Mouse (Mus musculus) gastrocnemius, postnatal 36 days (tissue): ENCODE data around the gene T. TPM values are rescaled to one million over a fixed set of nuclear protein-coding genes. Genes with fewer than 3 reads are reported as not detected.
"Not testable (repeated sequence)": the region's sequence is repeated elsewhere in the genome, so short reads cannot be mapped to it uniquely, and the experiment has no call there.

ENCODE experiments used
- DNase-seq, 2 experiments: peaks; one replicate each; pipeline ENCODE4 v3.0.0; 2022
- intact Hi-C: fragments of 180-260 bp; cut with DNase I; formaldehyde crosslinking; loops from one replicate; pipeline ENCODE4 v1.15.1; 2025
- long read RNA-seq, 2 experiments: library from polyadenylated mRNA; stranded (forward); transcript quantifications; one replicate each; pipeline ENCODE4 v2.0.0; 2021
- total RNA-seq, 2 experiments: library from RNA; stranded (reverse); gene quantifications; 2 replicates each; pipeline ENCODE4 v1.2.3; 2021

Gene T
- total RNA-seq = not detected
- long read RNA-seq, experiment 1 = 0 reads
- long read RNA-seq, experiment 2 = 0 reads

DNA sequence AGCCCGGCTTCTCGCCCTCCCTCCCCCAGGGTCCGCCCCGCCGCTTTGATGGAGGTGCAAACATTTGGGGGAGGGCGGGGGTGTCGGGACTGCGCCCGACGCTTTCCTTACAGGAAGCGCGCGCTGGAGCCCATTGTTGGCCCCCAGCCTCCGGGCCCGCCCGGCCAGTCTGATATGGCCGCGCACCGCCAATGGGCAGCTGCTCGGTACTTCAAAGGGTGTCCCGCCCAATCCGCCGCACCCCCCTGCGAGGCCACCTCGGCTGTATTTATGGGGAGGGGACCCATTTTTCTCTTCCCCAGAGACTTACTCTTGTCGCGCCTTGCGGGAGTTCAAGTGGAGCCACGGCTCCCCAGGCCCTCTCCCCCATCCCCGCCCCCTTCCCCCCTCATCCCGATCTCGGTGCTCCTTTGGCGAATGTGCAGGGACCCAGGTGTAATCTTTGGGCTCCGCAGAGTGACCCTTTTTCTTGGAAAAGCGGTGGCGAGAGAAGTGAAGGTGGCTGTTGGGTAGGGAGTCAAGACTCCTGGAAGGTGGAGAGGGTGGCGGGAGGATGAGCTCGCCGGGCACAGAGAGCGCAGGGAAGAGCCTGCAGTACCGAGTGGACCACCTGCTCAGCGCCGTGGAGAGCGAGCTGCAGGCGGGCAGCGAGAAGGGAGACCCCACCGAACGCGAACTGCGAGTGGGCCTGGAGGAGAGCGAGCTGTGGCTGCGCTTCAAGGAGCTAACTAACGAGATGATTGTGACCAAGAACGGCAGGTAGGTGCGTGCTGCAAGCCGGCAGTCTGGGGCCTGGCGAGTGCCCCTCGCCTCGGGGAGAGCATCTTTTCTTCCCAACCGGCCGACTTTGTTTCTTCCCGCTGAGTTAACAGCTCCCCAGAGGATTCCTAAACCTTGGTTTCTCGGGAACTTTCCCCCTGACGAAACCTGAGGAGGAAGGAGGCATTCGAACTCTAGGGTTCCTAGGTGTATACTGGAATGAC, at the start of gene T:
Gene T, plus strand, starts transcription at position 446 of the 983 bp plus-strand sequence.
- DNase-seq = no peak
- intact Hi-C loops = no loop called here

DNA sequence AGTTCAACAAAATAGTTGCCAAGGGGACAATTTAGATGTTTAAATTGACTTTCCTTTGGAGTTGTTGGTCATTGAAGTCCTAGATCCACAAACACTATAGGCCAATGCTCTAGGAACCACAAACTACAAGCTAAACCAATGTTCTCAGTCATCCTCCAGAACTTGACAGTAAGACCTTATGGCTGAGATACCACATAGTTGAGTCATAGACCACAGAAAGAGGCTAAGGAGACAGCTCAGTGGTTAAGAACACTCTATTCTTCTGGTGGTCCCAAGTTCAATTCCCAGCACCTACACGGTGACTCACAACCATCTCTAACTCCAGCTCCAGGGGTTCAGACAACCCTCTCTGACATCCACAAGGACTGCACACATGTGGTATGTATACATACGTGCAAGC, 48.8 kb upstream of the T start:
- intact Hi-C loops = no loop called here
- no peak for DNase-seq

DNA sequence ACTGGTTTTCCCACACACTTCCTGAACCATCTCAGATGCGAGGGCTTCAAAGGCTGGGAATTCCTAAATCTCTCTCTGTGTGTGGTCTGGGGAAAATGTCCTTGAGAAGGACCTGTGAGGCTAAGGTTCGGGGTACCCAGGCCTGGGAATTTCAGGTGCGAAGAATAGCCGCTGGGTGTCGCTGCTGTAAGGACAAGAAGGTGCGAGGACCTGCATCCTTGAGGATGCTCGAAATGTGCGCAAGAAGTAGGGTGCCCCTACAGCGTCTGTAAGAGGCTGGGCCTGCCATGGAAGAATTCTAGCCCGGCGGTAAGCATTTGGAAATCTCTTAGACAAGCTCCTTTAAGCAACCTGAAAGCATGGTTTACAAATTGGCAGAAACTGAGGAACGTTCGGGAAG, 45.8 kb upstream of the T start:
- intact Hi-C loops = no loop called here
- no peak for DNase-seq

DNA sequence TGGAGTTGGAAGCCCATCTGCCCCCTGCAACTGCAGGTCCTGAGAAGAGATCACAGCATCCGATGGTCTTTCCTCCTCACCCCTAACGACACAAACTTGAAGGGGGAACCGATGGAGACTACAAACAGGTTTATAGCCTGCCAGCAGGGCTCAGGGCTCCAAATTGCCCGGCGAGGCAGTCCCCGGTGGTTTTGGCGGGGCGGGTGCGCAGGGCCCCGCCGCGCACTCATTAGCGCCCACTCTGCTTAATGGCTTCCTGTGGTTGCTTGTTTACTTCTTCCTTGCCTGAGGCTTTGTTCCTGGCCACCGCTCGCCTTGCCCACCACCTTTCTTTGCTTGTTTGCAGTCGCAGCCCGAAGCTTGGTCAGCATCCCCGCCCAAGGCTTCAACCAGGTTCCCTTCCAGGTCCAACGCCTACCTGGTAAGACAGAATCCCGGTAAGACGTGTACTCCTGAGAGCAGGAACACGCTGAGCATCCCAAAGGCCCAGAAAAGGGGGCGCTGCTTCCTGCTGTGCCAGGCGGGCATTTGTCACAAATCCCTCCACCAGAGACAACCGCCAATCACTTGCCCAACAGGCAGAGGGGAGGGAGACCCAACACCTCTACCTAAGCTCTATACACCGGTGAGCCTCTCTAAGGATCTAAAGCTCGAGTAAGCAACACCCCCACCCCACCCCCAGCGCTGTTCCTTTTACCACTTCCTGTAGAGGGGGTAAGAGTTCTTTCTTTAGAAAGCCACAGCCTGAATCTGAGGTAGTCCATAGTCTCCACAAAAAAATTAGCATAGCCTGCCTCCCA, 45.0 kb upstream of the T start:
- intact Hi-C loops = no loop called here
- no peak for DNase-seq

DNA sequence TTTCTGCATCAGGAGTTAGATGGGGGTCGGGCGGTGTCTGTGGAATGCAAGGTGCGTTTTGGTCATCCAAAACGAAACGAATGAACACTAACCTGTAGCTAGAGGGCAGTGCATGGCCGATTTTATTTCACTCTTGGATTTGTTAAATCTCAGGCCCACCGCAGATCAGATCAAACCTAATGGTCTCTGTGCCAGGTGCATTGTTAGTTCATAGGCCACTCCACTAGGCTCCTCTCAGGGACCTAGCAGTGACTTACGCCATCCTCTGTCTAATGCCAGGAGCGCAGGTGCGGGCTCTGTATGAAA, 44.5 kb upstream of the T start:
- no peak for DNase-seq
- intact Hi-C loops = no loop called here

DNA sequence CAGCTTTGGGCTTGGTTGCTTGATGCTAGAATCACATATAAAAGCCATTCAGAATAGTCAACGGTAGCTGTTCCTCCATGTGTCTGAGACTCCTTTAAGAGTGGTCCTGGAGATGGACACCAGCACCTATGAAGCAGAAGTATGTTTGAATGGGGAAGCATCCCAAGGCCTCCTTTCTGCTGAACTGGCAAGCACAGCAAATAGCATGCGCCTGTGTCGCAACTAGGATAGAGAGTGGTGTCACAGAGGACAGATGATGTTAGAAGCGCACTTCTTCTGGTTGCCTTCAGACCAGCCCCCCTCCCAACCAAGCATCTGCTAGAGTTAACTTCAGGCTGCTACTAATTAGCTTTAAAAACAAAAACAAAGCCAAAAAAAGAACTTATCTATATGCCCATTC, 43.7 kb upstream of the T start:
- intact Hi-C loops = no loop called here
- DNase-seq = no peak

DNA sequence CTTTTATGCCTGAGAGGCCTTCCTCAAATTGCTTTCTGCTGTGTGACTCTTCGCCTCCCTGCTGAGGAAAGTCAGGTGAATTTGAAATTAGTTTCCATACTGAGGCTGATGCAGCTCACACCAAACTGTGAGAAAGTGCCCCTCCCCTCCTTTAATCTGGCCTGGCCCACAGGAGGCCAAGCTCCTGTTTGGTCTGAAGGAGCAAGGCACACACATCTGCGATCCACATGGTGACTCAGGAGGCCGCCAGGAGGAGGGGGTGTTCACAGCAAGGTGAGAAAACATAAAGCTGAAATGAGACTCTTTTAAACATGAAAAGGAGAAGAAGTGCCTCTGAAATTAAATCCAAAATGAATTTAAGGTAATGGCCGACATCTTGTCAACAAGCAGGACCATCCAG, 37.9 kb upstream of the T start:
- no peak for DNase-seq
- intact Hi-C loops = no loop called here

DNA sequence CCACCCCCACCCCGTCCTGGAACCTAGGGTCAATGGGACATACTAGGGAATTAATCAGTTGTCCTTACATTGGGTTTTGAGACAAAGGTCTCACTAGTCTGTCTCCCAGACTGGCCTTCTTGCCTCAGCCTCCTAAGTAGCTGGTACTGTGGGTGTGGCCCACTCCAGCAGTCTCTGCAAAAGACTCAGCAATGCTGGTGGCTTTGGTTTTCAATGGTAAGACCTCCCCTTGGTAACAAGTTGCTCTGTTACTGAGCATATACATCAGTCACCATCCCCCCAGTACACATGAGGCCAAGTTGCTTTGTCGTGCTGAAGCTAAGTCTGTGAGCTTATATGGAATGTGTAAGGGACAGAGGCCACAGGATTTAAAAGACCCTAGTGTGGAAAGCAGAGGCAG, 36.3 kb upstream of the T start:
- DNase-seq = no peak

DNA sequence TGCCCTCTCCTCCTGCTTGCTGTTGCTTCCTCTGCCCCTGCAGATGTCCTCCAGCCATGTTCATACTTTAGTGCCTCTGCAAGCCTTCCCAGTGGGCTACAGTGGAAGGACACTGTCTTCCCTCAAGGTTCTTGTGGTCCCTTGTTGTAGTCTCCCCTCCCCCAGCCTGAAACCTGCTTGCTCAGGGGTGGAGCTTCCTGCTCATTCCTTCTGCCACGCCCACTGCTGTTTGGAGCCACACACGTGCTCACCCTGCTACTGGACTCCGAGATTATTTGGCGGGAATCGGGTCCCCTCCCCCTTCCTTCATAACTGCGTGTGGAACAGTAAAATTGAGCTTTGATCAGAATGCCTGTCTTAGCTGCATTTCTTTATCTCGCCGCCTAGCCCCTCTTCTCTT, 30.3 kb upstream of the T start:
- DNase-seq, intact Hi-C loops: not testable (repeated sequence)

More for the DNA sequence above, 36.3 kb upstream of the T start:
- intact Hi-C loops = no loop called here

DNA sequence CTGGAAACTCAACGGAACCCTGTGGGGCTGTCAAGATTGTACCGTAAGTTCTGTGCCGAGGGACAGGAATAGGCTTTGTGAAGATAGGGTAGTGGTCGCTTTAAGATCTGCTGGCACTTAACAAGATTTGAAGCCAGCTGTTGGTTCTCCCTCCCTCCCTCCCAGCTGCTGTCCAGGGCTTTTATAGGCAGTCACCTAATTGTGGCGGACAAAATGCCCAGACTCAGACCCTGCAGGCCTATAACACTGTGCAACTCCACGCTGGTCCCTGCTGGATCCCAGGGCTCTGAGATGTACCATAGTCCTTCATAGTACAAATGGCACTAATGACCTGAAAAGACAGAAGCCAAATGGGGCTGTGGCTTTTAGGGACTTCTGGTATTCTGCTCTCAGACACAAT, 27.9 kb upstream of the T start:
- DNase-seq = no peak
- intact Hi-C loops = no loop called here

DNA sequence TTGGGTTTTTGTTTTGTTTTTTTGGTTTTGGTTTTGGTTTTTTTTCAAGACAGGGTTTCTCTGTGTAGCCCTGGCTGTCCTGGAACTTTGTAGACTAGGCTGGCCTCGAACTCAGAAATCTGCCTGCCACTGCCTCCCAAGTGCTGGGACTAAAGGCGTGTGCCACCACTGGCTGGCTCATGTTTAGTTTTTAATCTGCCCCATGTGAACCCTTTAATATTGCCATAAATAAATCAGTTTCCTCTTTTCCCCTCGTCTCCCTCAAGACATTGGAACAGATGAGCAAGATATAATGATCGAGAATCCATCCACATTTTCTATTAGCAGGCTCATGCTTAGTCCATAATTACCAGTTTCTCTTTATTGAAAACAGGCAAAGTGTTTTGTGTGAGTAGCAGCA, 26.2 kb upstream of the T start:
- intact Hi-C loops, DNase-seq: not testable (repeated sequence)

DNA sequence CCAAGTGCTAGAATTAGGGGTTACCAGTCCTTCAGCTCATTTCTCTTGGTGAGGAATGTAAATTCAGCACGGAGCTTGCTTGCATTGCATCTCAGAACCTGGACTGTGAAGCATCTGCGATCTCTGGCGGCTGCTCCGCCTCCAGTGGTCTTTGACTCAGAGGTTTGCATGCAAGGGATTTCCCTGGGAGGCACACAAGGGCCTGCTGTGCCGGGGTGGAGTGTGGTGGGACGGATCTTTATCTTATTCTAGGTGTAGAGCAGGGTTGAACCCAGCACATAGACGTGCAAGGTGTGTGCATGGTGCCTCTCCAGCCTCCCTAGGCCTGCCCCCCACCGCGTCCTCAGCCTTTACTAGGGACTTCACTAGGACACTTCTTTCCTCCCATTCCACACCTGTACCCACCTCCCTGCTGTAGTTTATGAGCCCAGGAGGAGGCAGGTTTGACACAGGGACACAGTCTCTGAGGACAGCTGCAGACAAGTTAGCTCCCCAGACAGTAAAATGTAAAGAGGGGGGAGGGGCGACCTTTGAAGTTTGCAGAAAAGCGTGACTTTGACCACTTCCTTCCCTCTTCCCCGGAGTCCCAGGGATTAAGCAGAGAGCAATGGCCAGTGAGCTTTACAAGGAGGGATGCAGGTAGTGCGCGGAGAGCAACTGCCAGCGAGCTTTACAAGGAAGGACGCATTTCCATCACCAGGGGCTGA, 25.5 kb upstream of the T start:
- DNase-seq = no peak
- intact Hi-C loops = no loop called here

DNA sequence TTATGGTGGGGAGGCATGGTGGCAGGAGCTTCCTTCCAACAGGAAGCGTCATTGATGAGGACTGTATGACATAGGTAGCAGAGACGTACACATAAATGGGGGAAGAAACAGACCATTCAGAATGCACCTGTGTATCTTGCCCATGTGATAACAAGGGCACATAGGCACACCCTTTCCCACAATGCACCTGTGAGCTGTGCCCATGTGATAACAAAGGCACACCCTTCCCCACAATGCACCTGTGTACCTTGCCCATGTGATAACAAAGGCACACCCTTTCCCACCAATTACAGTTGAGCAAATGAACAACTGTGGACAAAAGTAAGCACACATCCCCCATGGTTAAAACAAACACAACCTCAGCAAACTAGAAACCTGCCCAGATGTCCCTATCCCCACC, 23.9 kb upstream of the T start:
- intact Hi-C loops = no loop called here
- DNase-seq = no peak

DNA sequence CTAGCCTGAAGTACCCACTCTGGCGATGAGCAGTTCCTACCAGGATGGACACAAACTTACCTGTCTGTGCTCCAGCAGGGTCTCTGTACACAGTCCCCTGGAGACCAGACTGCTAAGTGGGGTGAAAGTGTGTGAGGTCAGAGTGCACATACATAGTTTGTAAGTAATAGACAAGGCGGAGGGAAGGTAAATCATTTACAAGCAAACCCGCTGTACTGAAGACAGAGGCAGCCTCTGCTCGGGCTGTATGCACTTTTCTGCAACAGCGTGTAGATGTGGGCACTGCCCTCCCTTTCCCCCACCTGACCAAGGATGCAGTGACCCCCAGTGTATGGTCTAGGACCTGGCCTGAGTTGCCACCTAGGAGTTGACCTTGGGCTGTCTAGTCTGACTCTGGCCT, 20.6 kb upstream of the T start:
- no peak for DNase-seq
- intact Hi-C loops = no loop called here

DNA sequence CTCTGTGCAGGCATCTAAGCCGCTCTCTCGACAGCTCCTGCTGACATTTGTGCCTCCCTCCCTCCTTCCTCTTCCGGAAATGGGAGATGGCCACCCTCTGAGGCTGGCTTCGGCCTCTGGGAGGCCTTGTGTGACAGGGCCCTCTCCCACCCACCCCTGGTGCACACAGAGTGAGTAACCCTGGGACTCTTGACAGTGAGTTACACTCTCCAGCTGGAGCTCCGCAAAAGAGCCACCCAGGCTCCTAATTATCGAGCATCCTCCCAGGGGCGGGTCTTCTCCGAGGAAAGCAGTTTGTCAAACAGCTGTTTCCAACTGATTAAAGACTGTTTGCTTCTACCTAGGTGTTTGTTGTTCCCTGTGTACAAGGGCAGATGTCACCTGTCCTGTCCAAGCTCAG, 18.7 kb upstream of the T start:
- intact Hi-C loops = no loop called here
- DNase-seq = no peak

DNA sequence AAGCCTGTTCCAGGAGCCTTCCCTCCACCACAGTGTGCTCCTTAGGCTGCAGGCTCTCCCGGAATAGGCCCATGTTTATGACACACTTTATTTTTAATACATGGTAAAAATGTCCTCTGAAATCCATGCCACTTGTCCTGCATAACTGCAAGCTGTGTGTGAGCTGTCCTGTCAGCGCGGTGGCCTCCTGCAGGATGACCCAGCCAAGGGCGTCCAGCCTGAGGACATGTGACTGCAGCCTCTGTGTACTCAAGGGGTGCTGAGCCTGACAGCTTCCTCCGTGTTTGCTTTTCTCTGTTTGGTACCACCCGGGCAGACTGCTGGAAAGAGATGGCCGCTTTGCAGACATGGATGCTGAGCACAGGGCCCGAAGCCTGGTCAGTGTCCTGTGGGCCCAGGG, 17.4 kb upstream of the T start:
- no peak for DNase-seq
- intact Hi-C loops = no loop called here

DNA sequence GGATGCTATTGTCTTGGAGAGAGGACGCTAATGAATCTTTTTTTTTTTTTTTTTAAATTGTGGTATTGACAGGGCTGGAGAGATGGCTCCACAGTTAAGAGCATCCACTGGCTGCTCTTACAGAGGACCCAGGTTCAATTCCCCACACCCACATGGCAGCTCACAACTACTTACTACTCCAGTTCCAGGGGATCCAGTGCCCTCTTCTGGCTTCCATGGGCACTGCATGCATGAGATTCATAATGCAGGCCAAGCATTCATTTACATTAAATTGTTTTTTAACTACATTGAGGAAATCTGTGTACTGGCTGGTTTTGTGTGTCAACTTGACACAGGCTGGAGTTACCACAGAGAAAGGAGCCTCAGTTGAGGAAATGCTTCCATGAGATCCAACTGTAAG, 13.5 kb upstream of the T start:
- intact Hi-C loops = no loop called here
- DNase-seq = no peak

DNA sequence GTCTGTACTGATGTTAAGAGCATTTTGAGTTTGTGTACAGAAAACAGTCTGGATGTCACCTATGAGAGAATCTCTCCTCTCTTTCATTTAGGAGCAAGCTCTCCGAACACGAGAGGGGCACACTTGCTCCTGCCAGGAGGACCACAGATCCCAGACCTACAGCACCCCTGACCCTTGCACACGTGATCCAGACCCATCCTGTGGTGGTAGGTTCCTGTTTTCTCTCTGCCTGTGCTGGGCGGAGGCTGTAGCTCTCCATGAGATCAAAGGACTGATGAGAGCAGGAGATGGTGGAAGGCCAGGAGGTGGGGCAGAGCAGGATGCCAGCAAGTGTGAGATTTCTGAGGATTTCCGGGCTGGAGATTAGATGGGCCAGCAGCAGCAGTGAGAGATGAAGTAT, 12.7 kb upstream of the T start:
- DNase-seq = no peak
- intact Hi-C loops = no loop called here

DNA sequence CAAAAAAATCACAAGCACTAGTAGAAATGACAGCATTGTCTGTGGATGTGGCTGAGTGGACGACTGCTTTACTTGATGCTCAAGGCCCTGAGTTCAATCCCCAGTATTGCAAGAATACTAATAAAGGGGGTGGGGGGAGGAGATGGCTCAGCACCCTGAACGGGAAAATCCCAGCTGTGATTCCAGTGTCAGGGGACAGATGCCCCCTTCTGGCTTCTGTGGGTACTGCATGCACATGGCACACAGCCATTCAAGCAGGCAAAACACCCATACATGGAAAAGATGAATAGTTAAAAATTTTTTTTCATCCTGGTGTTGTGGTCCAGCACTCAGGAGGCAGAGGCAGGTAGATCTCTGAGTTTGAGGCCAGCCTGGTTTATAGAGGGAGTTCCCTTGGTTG, 10.9 kb upstream of the T start:
- DNase-seq = no peak
- intact Hi-C loops = no loop called here

DNA sequence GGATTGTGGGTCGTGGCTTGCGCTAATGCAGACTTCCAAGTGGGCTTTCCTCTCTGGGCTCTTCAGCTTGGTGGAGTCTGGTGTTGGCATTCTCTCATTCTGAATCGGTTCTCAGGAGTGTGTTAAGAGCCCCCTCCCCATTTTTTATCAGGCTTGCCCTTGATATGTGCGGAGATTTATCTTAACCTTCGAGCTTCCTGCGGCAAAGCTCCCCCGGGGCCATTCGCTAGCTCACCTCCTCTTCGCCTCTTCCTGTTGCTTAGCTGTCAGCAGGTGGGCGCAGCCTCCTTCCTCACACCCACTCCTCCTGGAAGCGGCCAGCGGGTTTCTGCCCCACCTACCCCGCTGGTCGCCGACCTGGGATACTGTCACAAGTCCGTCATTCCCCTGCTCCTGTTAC, 4.8 kb upstream of the T start:
- no peak for DNase-seq
- intact Hi-C loops = no loop called here

DNA sequence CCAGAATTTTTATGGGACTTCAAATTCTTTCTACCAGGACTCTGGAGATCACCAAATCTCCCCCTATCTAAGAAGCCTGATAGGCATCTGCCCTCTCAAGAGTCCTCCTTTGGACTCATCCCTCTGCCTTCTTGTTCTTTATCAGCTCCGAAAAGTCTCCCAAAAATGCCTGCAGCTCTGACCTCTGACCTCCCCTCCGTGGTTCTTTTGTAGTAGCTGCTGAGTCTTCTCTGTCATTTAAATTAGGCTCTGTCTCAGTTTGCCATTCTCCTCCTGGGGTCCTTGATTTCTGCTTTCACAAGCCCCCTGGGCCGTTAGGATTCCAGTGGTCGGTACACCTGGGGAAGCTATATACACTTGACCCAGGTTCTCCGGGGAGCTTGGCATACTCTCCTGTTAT, 4.3 kb upstream of the T start:
- intact Hi-C loops = no loop called here

More for the DNA sequence above, 4.3 kb upstream of the T start:
- DNase-seq = no peak
